Mouse (Mus musculus) T-helper 17 cell (primary cell): Measurements from ENCODE around the gene Nmd3.

Source experiments
- in situ Hi-C, 2 experiments: fragments of 300-600 bp; cut with MboI, MseI; formaldehyde crosslinking; loops; 1 replicate in 1 of 2; 2 replicates in 1 of 2; pipeline ENCODE4 v1.15.1; 2025; ENCODE audit warnings: high pct_unique_total_duplicates in 2 of 2

Gene Nmd3

GRCm38 (mm10) chr3:69762838-69763368 lies 41.1 kb downstream of the Nmd3 start:
- in situ Hi-C loops, result no loop called here

DNA sequence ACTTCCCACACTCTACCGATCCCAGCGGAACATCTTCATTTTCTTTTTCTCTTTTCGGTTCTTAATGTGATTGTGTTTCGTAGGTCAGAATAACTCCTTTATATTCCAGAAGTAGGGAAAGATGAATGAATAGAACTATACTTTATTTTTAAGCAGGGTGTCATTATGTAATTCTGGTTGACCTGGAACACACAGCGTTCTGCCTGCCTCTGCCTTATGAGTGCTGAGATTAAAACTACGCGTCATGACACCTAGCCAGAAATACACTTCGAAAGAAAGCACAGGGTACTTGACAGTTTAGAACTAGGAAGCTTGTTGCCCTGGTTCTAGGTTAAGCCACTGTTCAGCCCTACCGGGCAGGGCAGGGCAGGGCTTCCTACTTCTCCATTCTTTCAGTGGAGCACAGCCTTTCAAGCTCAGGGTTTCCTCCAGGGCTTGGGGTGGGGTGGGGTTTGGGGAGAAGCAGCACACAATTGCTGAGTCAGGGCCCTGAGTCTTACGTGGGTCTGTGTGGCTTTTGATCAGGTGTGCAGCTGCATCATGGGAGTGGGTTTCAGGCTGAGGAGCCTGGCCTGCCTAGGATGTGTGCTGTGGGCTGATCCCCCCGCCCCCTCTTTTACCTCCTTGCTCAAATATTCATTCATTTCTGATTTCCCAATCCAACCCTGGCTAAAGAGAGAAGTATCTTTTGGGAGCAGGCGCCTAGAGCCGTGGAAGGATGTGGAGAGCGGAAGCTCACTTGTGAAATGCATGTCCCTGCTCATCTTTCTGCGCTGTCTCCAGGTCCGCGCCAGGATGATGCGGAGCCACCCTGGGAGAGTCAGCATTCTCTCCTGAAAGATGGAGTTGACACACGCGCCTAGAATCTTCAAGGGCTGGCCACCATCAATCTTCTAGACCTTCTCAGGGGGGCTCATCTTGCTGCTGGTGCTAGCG lies 42.1 kb downstream of the Nmd3 start:
- in situ Hi-C loops, result no loop called here

- in situ Hi-C loops, result no loop called here
Observed at GRCm38 (mm10) chr3:69765206-69765605, 43.4 kb downstream of the Nmd3 start.

DNA sequence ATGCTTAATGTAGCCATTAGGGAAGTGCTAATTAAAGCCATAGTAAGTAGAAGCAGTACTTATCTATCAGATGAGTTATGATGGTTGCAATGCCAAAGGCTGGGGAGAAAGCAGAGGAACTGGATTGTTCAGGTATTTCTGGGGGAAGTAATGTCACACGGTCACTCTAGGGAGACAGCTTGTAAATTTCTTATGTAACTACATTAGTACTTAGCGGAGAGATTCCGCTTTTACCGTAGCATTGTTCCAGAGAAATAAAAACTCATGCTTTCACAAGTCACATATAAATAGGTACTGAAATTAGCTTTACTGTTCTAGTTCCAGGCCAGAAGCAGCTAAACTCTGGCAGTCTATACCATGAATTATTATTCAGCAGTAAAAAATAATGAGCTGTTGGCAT lies 47.4 kb downstream of the Nmd3 start:
- in situ Hi-C loops, result no loop called here

GRCm38 (mm10) chr3:69773356-69773755 lies 51.6 kb downstream of the Nmd3 start:
- in situ Hi-C loops, result no loop called here

GRCm38 (mm10) chr3:69779246-69779796 lies 57.5 kb downstream of the Nmd3 start:
- in situ Hi-C loops, result no loop called here

GRCm38 (mm10) chr3:69792823-69793417 lies 71.1 kb downstream of the Nmd3 start:
- in situ Hi-C loops, result no loop called here

- in situ Hi-C loops, result no loop called here
Observed at GRCm38 (mm10) chr3:69797533-69797932, 75.7 kb downstream of the Nmd3 start.

GRCm38 (mm10) chr3:69797969-69798368 lies 76.2 kb downstream of the Nmd3 start:
- in situ Hi-C loops, result no loop called here

DNA sequence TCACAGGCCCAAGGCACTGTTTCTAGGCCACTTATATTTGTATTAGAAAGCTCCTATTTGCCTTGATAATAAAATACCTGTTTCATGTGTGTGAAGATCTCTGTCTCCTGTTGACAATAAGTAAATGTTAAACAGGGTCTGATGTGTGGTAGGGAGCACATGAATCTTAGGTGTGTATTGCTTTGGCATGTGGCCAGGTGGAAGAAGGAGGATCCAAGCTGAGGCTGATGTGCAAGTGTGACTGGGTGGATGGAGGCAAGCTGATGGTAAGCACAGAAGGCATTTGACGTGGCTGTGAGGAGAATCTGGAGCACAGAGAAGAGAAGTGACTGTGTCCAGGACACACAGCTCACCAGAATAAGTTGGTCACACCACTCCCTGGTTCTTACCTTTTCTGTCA lies 77.3 kb downstream of the Nmd3 start:
- in situ Hi-C loops, result no loop called here

DNA sequence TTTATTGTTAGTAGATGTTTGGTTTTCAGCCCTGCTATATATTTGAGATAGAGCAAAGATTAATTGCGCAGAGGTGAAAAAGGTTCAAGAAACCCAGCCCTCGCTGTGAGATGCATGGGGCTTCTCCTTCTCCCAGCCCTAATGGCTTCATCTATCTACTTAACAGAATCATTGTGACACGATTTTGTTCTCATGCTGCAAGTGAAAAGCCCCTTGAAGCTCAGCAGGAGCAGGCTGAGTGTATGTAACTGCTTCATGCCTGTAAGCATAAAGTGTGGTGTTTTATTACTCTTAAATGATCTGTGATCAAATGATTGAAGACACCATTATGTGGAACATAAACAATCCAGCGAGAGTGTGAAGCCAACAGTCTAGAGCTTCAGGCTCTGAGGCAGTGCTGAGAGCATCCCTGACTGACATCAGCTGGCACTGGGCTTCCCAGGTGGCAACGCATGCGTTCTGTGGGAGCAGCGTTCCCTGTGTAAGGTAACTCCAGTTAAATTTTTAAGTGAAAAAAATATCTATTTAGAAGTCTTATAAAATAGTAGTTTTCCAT lies 79.1 kb downstream of the Nmd3 start:
- in situ Hi-C loops, result no loop called here

- in situ Hi-C loops, result no loop called here
Observed at GRCm38 (mm10) chr3:69803137-69803536, 81.4 kb downstream of the Nmd3 start.
